In the genomic region with DNA sequence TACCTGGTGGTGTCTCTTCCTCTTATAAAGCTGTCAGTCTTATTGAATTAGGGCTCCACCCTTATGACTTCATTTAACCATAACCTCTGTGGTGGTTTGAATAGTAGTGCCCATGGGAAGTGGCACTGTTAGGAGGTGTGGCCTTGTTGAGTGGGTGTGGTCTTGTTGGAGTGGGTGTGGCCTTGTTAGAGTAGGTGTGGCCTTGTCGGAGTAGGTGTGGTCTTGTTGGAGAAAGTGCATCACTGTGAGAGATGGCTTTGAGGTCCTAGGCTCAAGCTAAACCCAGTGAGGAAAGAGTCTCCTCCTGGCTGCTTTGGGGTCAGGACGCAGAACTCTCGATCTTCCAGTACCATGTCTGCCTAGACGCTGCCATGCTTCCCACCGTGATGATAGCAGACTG, we compare ENCODE assay signal across 30 mouse cellular contexts. TPM values are rescaled to one million over a fixed set of nuclear protein-coding genes. Genes with fewer than 3 reads are reported as not detected.
"Had no signal": no experiment of that assay in that cellular context is flagged by ENCODE, and none has a peak within 500 bp of the region (broad histone marks: within the 10 kb centered on the region; RNA-seq: fewer than 3 reads in every experiment).

No protein-coding gene starts in this region.

- H3K4me3 ChIP-seq: kidney, embryonic 15.5 days; left cerebral cortex, adult 2 months; liver, embryonic 13.5 days; midbrain, embryonic 15.5 days; neural tube, embryonic 12.5 days; neural tube, embryonic 15.5 days had no signal

- H3K27ac ChIP-seq: kidney, embryonic 15.5 days; left cerebral cortex, adult 2 months; liver, embryonic 13.5 days; midbrain, embryonic 15.5 days; neural tube, embryonic 12.5 days; neural tube, embryonic 15.5 days had no signal

- H3K36me3 ChIP-seq: kidney, embryonic 15.5 days; liver, embryonic 13.5 days; midbrain, embryonic 15.5 days; neural tube, embryonic 12.5 days; neural tube, embryonic 15.5 days had no signal

- H3K4me2 ChIP-seq: kidney, embryonic 15.5 days; liver, embryonic 13.5 days; midbrain, embryonic 11.5 days; midbrain, embryonic 15.5 days; neural tube, embryonic 12.5 days; neural tube, embryonic 15.5 days had no signal

- H3K27me3 ChIP-seq: kidney, embryonic 15.5 days; liver, embryonic 13.5 days; midbrain, embryonic 15.5 days; neural tube, embryonic 12.5 days; neural tube, embryonic 15.5 days had no signal

- ATAC-seq: midbrain, embryonic 15.5 days had no signal

- H3K9me3 ChIP-seq: kidney, embryonic 15.5 days; liver, embryonic 13.5 days; midbrain, embryonic 15.5 days; neural tube, embryonic 12.5 days; neural tube, embryonic 15.5 days had no signal

- DNase-seq: kidney, postnatal 10 days; kidney, postnatal 36 days; layer of hippocampus, postnatal 36 days; liver, embryonic 13.5 days; lung, adult 2 months; lung, postnatal 14 days; lung, postnatal 4 days; right cerebral cortex, adult 18-20 months; right cerebral cortex, postnatal 25 days; spleen, adult 18-20 months; thymus, adult 2 months; thymus, postnatal 14 days; thymus, postnatal 4 days had no signal

- H3K9ac ChIP-seq: kidney, embryonic 15.5 days; liver, embryonic 13.5 days; midbrain, embryonic 15.5 days; neural tube, embryonic 12.5 days; neural tube, embryonic 15.5 days had no signal

- H3K4me1 ChIP-seq: liver, embryonic 13.5 days; midbrain, embryonic 15.5 days had no signal

RNA-seq across cellular contexts. Expression of gene Col1a1, which starts 25.1 kb away (rescaled TPM):
- total RNA-seq: megakaryocyte progenitor cell, adult 5-6 weeks; megakaryocyte-erythroid progenitor cell, adult 5-6 weeks had no signal

RNA-seq across cellular contexts. Expression of gene Hils1, which starts 56.4 kb away (rescaled TPM):
- total RNA-seq: layer of hippocampus, adult 8-10 months; layer of hippocampus, postnatal 10 days; layer of hippocampus, postnatal 36 days; left cerebral cortex, adult 2 months; left cerebral cortex, postnatal 10 days; left cerebral cortex, postnatal 36 days; liver, adult 2 months; megakaryocyte progenitor cell, adult 5-6 weeks; megakaryocyte-erythroid progenitor cell, adult 5-6 weeks had no signal
- polyA plus RNA-seq: kidney, embryonic 15.5 days; limb, embryonic 11.5 days; liver, adult 2 months; liver, embryonic 13.5 days; liver, embryonic 16.5 days; lung, adult 2 months; lung, embryonic 16.5 days; midbrain, embryonic 11.5 days; midbrain, embryonic 15.5 days; neural tube, embryonic 12.5 days; neural tube, embryonic 15.5 days; stomach, embryonic 16.5 days had no signal
